Mouse (Mus musculus) Patski (cell line): ENCODE measurements around the gene Eva1c. TPM values are rescaled to one million over a fixed set of nuclear protein-coding genes. Genes with fewer than 3 reads are reported as not detected.
A peak's percentile ranks its signal among the peaks of the same experiment; 100 is the strongest.

Experiments
- ATAC-seq: fragments of 100-300 bp; one replicate; pipeline ENCODE4 v1.8.0; 2021
- CTCF ChIA-PET: fragments of 350-600 bp; sonication (Branson Sonifier 250); formaldehyde crosslinking; loops from one replicate; lab custom pipeline; 2022; ENCODE audit warnings: inconsistent platforms; lab: Charles Lee
- POLR2A ChIA-PET: fragments of 350-600 bp; sonication (Branson Sonifier 250); formaldehyde crosslinking; loops from one replicate; lab custom pipeline; 2022; ENCODE audit warnings: antibody characterized with exemption, inconsistent platforms; lab: Charles Lee
- DNase-seq: peaks from one replicate; pipeline ENCODE4 v3.0.0-alpha.2; 2011; ENCODE audit warnings: low read depth, low spot score
- H3K27me3 ChIP-seq: fragments of 371-371 bp; one replicate; pipeline ENCODE4 v1.5.1; 2021
- CTCF ChIP-seq: fragments of 100-300 bp; IDR thresholded peaks from one replicate; pipeline ENCODE4 v1.5.1; 2021
- in situ Hi-C: fragments of 300-500 bp; cut with MboI; formaldehyde crosslinking; loops from 3 replicates; pipeline ENCODE4 v1.11.1; 2018; ENCODE audit warnings: low pct_unique_long_range_greater_than_20kb, mixed read lengths
- polyA plus RNA-seq: library from polyadenylated mRNA; unstranded; gene quantifications from one replicate; pipeline ENCODE4 v1.2.3, GENCODE M21; 2021

Eva1c gene
- polyA plus RNA-seq, 1 experiment from 2014 or later = 0.26 TPM

GRCm38 (mm10) chr16:90837431-90837830, 10.9 kb downstream of the Eva1c start:
- DNase-seq (no peak), ATAC-seq (no peak)
- in situ Hi-C loops = no loop called here
- H3K27me3 ChIP-seq = no peaks in the 10 kb centered on the region
- ChIA-PET CTCF (no interaction called here), POLR2A (interaction anchor here (1.0 kb wide), 1 partner anchor 172 kb away, joined by 3 read pairs; no protein-coding TSS in a partner anchor)
- no peak for TF ChIP-seq CTCF

- CTCF ChIA-PET = interaction anchor here (1.0 kb wide), 1 partner anchor 80 kb away, joined by 3 read pairs; no protein-coding TSS in a partner anchor
- no peak for ATAC-seq
- in situ Hi-C loops = no loop called here
- no peaks in the 10 kb centered on the region for H3K27me3 ChIP-seq
- TF ChIP-seq CTCF = no peak
- DNase-seq = no peak
- POLR2A ChIA-PET = no interaction called here
These were observed 15.6 kb downstream of the Eva1c start for GRCm38 (mm10) chr16:90842164-90842563.

GRCm38 (mm10) chr16:90845038-90845437, 18.5 kb downstream of the Eva1c start:
- H3K27me3 ChIP-seq = no peaks in the 10 kb centered on the region
- POLR2A ChIA-PET = no interaction called here
- CTCF ChIA-PET = interaction anchor here (0.6 to 1.3 kb wide), 2 partner anchors 9 to 253 kb away, joined by 3 to 6 read pairs; no protein-coding TSS in a partner anchor
- in situ Hi-C loops = no loop called here
- no peak for TF ChIP-seq CTCF
- ATAC-seq (peak; percentile 67), DNase-seq (no peak)

GRCm38 (mm10) chr16:90845591-90845990, 19.1 kb downstream of the Eva1c start:
- ATAC-seq = no peak
- in situ Hi-C loops = no loop called here
- DNase-seq = no peak
- ChIA-PET CTCF (interaction anchor here (0.6 to 1.3 kb wide), 2 partner anchors 9 to 254 kb away, joined by 3 to 6 read pairs; no protein-coding TSS in a partner anchor), POLR2A (no interaction called here)
- no peaks in the 10 kb centered on the region for H3K27me3 ChIP-seq
- no peak for TF ChIP-seq CTCF

DNA sequence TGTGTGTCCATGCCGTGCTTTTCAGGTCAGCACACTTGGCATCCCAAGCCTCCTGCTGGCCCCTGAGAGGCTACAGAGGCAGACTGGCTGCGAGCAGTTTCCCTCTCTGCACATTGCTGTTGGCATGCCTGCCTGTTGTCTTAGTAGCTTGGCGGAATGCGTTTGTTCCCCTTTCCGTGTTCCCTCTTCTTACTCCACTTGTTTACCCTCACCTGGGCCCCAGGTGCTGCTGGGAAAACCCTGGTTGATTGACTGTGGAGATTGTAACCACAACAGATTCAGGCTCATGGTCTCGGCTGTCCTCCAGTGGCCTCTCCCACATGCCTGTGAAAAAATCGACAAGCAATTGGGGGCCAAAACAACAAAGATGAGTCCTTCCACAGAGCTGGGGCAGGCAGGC, 22.2 kb downstream of the Eva1c start:
- no peak for TF ChIP-seq CTCF
- POLR2A ChIA-PET = no interaction called here
- ATAC-seq = no peak
- in situ Hi-C loops = no loop called here
- no peaks in the 10 kb centered on the region for H3K27me3 ChIP-seq
- no peak for DNase-seq
- CTCF ChIA-PET = no interaction called here

GRCm38 (mm10) chr16:90849262-90849661, 22.7 kb downstream of the Eva1c start:
- DNase-seq = no peak
- ATAC-seq = no peak
- TF ChIP-seq CTCF = no peak
- ChIA-PET CTCF (no interaction called here), POLR2A (no interaction called here)
- H3K27me3 ChIP-seq = no peaks in the 10 kb centered on the region
- in situ Hi-C loops = no loop called here

DNA sequence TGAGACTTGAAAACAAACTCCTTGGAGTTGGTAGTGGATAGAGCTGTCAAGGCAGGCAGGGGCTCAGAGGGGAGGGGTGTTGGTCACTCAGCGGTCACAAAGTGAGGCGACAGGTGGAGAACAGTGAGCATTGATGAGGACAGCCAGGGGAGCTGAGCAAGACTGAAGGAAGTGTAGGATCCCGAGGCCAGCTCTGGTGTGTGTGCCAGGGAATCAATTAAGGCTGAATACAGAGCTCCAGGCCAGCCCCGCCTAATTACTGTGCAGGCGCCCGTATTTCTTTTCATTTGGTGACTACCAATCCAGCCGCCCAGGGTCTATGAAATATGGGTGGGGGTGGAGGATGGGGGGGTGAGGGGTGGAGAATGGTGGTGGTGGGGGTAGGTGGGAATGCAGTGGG, 24.4 kb downstream of the Eva1c start:
- in situ Hi-C loops = no loop called here

GRCm38 (mm10) chr16:90851621-90852334, 25.3 kb downstream of the Eva1c start:
- DNase-seq = no peak
- in situ Hi-C loops = no loop called here
- ChIA-PET POLR2A (no interaction called here), CTCF (no interaction called here)
- no peak for ATAC-seq
- no peaks in the 10 kb centered on the region for H3K27me3 ChIP-seq
- TF ChIP-seq CTCF = no peak

More for the DNA sequence above, 24.4 kb downstream of the Eva1c start:
- no peak for TF ChIP-seq CTCF
- ChIA-PET POLR2A (no interaction called here), CTCF (no interaction called here)
- ATAC-seq (no peak), DNase-seq (no peak)
- H3K27me3 ChIP-seq = no peaks in the 10 kb centered on the region

DNA sequence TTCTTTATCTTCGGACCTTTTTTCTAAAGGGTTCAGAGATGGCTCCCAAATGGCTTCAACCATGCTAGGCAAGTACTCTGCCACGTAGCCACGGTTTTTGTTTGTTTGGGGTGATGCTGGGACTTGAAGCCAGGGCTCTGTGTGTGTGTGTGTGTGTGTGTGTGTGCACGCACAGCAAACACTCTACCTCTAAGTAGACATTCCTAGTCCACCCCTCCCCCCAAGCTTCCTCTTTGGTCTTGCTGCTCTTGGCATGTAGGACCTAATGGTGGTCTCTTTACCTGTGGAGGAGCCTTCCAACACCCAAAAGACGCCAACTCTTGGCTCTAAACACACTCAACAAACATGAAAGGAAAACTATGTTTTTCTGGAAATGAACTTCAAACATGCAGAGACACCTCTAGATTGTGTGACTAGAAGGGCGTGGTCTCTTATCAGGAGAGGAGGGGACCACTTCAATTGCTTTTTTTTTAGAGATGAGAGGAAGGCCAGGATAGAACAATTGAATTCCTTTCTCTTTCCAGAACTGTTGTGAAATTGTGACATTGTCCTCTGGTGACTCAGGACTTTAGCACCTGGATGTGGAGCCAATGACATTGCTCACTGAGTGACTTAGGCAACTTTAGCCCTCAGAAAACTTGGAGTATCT, 30.2 kb downstream of the Eva1c start:
- POLR2A ChIA-PET = interaction anchor here (0.8 kb wide), 1 partner anchor 41 kb away, joined by 3 read pairs; no protein-coding TSS in a partner anchor

DNA sequence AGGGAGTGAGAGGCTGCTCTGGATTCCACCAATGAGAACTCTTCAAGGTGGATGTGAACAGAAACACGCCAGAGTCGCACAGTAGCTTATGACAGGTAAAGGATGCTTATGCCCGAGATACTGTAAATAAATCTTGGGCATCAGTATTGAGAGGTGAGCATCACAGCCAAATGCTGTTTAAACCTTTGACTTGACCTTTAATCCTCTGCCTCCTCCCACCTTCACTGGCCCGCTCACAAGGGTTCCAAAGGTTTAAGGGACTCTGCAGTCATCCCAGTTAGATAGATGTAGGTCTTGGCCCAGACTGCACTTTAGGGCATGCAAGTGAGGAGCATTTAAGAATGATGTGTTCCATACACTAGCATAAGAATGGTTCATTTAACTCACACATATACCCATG, 31.7 kb downstream of the Eva1c start:
- DNase-seq (no peak), ATAC-seq (no peak)
- no peaks in the 10 kb centered on the region for H3K27me3 ChIP-seq
- no peak for TF ChIP-seq CTCF
- CTCF ChIA-PET = no interaction called here
- POLR2A ChIA-PET = no interaction called here
- in situ Hi-C loops = no loop called here

More for the DNA sequence above, 30.2 kb downstream of the Eva1c start:
- no peak for DNase-seq
- no peaks in the 10 kb centered on the region for H3K27me3 ChIP-seq
- in situ Hi-C loops = no loop called here
- CTCF ChIA-PET = no interaction called here
- ATAC-seq = peak; percentile 17
- TF ChIP-seq CTCF = no peak

GRCm38 (mm10) chr16:90863036-90863435, 36.5 kb downstream of the Eva1c start:
- DNase-seq = no peak
- no peak for ATAC-seq
- no peaks in the 10 kb centered on the region for H3K27me3 ChIP-seq
- in situ Hi-C loops = no loop called here
- POLR2A ChIA-PET = no interaction called here
- CTCF ChIA-PET = no interaction called here
- TF ChIP-seq CTCF = no peak
